Comparison of ENCODE assay signal across 21 mouse cellular contexts in the genomic region with DNA sequence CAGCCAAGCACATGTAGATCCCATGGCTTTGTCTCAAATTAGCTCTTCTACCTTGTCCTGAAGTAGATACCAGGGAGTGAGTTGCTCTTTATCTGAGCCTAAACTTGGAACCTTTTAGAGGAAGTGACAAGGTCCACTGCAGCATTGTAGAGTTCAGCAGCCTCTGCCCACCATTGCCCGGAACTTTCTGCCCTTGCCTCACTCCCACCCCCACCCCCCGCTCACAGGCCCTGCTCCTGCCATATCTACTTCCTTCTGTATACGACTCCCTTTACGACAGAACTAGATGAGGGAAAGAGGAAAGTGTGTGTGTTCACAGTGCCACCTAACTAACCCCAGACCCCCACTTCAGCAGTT. TPM values are rescaled to one million over a fixed set of nuclear protein-coding genes. Genes with fewer than 3 reads are reported as not detected.
DNase-seq lines count a peak whose midpoint lies in the region; ATAC-seq and TF ChIP-seq lines count a peak whose summit lies in the region.
"Had no signal": no experiment of that assay in that cellular context is flagged by ENCODE, and none has a peak within 500 bp of the region (broad histone marks: within the 10 kb centered on the region; RNA-seq: fewer than 3 reads in every experiment).

No protein-coding gene starts in this region.

- WGBS in heart, embryonic 10.5 days = 38% methylated on average over 4 of the region's 4 CpGs
- 28% methylated on average over 4 of the region's 4 CpGs for WGBS in heart, adult 2 months
- 50% methylated on average over 4 of the region's 4 CpGs for WGBS in intestine, embryonic 16.5 days
- 15% methylated on average over 4 of the region's 4 CpGs for WGBS in small intestine, adult 2 months

- H3K4me1 ChIP-seq in heart, embryonic 10.5 days = peaks cover 21% of the 10 kb centered on the region
- no peaks in the 10 kb centered on the region; the same call in 1 of the 2 replicates for H3K4me1 ChIP-seq in heart, adult 2 months (ENCODE audit: control insufficient read depth, insufficient read depth, low read length)
- H3K4me1 ChIP-seq in MEL (ENCODE audit: control insufficient read depth in 1 of 2, insufficient read depth in 2 of 2, low read length in 2 of 2) = peaks cover 0 to 15% of the 10 kb centered on the region in 2 experiments; a peak in 2 of 4 replicates
- H3K4me1 ChIP-seq in intestine, embryonic 16.5 days (ENCODE audit: control insufficient read depth, insufficient read depth, low read length) = peaks cover 14% of the 10 kb centered on the region
- peaks cover 19% of the 10 kb centered on the region for H3K4me1 ChIP-seq in small intestine, adult 2 months (ENCODE audit: control insufficient read depth, insufficient read depth, insufficient read length, low read length)
- H3K4me1 ChIP-seq: embryonic facial prominence, embryonic 15.5 days; forebrain, embryonic 15.5 days; hindbrain, embryonic 15.5 days had no signal

- no peaks in the 10 kb centered on the region for H3K36me3 ChIP-seq in heart, embryonic 10.5 days
- H3K36me3 ChIP-seq in heart, adult 2 months (ENCODE audit: control insufficient read depth, insufficient read depth, low read length) = no peaks in the 10 kb centered on the region
- peaks cover 0 to 5% of the 10 kb centered on the region in 2 experiments; a peak in 1 of 4 replicates for H3K36me3 ChIP-seq in MEL (ENCODE audit: control insufficient read depth in 1 of 2, insufficient read depth in 2 of 2, low read length in 2 of 2)
- no peaks in the 10 kb centered on the region for H3K36me3 ChIP-seq in intestine, embryonic 16.5 days (ENCODE audit: control insufficient read depth, insufficient read depth, low read length)
- H3K36me3 ChIP-seq in small intestine, adult 2 months (ENCODE audit: control insufficient read depth, insufficient read depth, low read length) = no peaks in the 10 kb centered on the region
- H3K36me3 ChIP-seq: embryonic facial prominence, embryonic 15.5 days; forebrain, embryonic 15.5 days; hindbrain, embryonic 15.5 days; kidney, embryonic 15.5 days; liver, embryonic 15.5 days; lung, embryonic 15.5 days had no signal

- no peak for TF ChIP-seq EP300 in heart, adult 2 months (IDR thresholded peaks at IDR 0.05; ENCODE audit: insufficient read depth, low read depth, low read length)
- TF ChIP-seq EP300 in MEL (IDR thresholded peaks at IDR 0.05; ENCODE audit: low read depth in 1 of 2, low read length in 2 of 2) = no peak

- H3K27ac ChIP-seq in heart, embryonic 10.5 days = peak overlapping the region; percentile 52; the same call in 1 of the 2 replicates
- no peak overlapping the region for H3K27ac ChIP-seq in heart, adult 2 months
- no peak overlapping the region for H3K27ac ChIP-seq in MEL (ENCODE audit: control insufficient read depth, low read depth, low read length)
- peak overlapping the region; percentile 84 for H3K27ac ChIP-seq in intestine, embryonic 16.5 days (ENCODE audit: low read length)
- H3K27ac ChIP-seq in small intestine, adult 2 months (ENCODE audit: insufficient read depth, low read depth, low read length) = peak overlapping the region; percentile 97
- H3K27ac ChIP-seq: embryonic facial prominence, embryonic 15.5 days; forebrain, embryonic 15.5 days; hindbrain, embryonic 15.5 days; kidney, embryonic 15.5 days; liver, embryonic 15.5 days; lung, embryonic 15.5 days had no signal

- H3K27me3 ChIP-seq in heart, embryonic 10.5 days (ENCODE audit: insufficient read depth, poor library complexity, severe bottlenecking) = no peaks in the 10 kb centered on the region
- no peaks in the 10 kb centered on the region for H3K27me3 ChIP-seq in heart, adult 2 months (ENCODE audit: control insufficient read depth, insufficient read depth, low read length)
- H3K27me3 ChIP-seq in MEL (ENCODE audit: control insufficient read depth in 1 of 2, insufficient read depth in 2 of 2, low read length in 2 of 2) = no peaks in the 10 kb centered on the region; a peak in 1 of 4 replicates
- no peaks in the 10 kb centered on the region for H3K27me3 ChIP-seq in intestine, embryonic 16.5 days (replicated peaks; ENCODE audit: control insufficient read depth, insufficient read depth, low read length)
- H3K27me3 ChIP-seq in small intestine, adult 2 months (ENCODE audit: control insufficient read depth, insufficient read depth, low read length) = no peaks in the 10 kb centered on the region
- H3K27me3 ChIP-seq: embryonic facial prominence, embryonic 15.5 days; forebrain, embryonic 15.5 days; hindbrain, embryonic 15.5 days; kidney, embryonic 15.5 days; liver, embryonic 15.5 days; lung, embryonic 15.5 days had no signal

- no peaks in the 10 kb centered on the region for H3K9me3 ChIP-seq in heart, embryonic 10.5 days
- no peaks in the 10 kb centered on the region for H3K9me3 ChIP-seq in MEL (replicated peaks; ENCODE audit: insufficient read depth, low read length)
- H3K9me3 ChIP-seq in intestine, embryonic 16.5 days (ENCODE audit: control insufficient read depth, low read length) = no peaks in the 10 kb centered on the region
- H3K9me3 ChIP-seq: embryonic facial prominence, embryonic 15.5 days; forebrain, embryonic 15.5 days; hindbrain, embryonic 15.5 days; kidney, embryonic 15.5 days; liver, embryonic 15.5 days; lung, embryonic 15.5 days had no signal

- H3K79me2 ChIP-seq in heart, adult 2 months (replicated peaks; ENCODE audit: control insufficient read depth, insufficient read depth, low read length) = no peaks in the 10 kb centered on the region
- H3K79me2 ChIP-seq in MEL (ENCODE audit: control insufficient read depth, insufficient read depth, low read length, poor library complexity) = no peaks in the 10 kb centered on the region

- H3K4me3 ChIP-seq in heart, embryonic 10.5 days = no peak overlapping the region
- no peak overlapping the region for H3K4me3 ChIP-seq in heart, adult 2 months
- H3K4me3 ChIP-seq in MEL (ENCODE audit: control insufficient read depth in 1 of 2, insufficient read depth in 1 of 2, low read depth in 2 of 2, low read length in 2 of 2) = no peak overlapping the region
- no peak overlapping the region for H3K4me3 ChIP-seq in intestine, embryonic 16.5 days (ENCODE audit: low read length)
- H3K4me3 ChIP-seq in small intestine, adult 2 months (ENCODE audit: low read depth, low read length) = no peak overlapping the region
- H3K4me3 ChIP-seq: embryonic facial prominence, embryonic 15.5 days; forebrain, embryonic 15.5 days; hindbrain, embryonic 15.5 days; kidney, embryonic 15.5 days; liver, embryonic 15.5 days; lung, embryonic 15.5 days had no signal

- peak; percentile 82 for ATAC-seq in intestine, embryonic 16.5 days
- ATAC-seq: forebrain, embryonic 15.5 days had no signal

- no peak for TF ChIP-seq RAD21 in MEL (IDR thresholded peaks at IDR 0.05; ENCODE audit: low read depth, low read length)

- DNase-seq in heart, embryonic 10.5 days (ENCODE audit: low spot score) = no peak
- no peak for DNase-seq in heart, adult 2 months
- peak; percentile 28 for DNase-seq in MEL (ENCODE audit: low read depth, low spot score)
- no peak for DNase-seq in layer of hippocampus, adult 9-10 months (ENCODE audit: low spot score)
- no peak for DNase-seq in urinary bladder, adult 18-20 months (ENCODE audit: low spot score in 2 of 2)
- DNase-seq: adrenal gland, postnatal 14 days; cerebellum, adult 9-10 months; gastrocnemius, postnatal 25 days; heart, postnatal 4 days; kidney, adult 11 months; kidney, postnatal 36 days; lung, postnatal 36 days had no signal

- intact Hi-C loops in heart, adult 2 months (cut with DNase I) = no loop called here

- TF ChIP-seq POLR2A in heart, adult 2 months (IDR thresholded peaks at IDR 0.05; ENCODE audit: insufficient read depth, low read depth, low read length) = no peak
- no peak for TF ChIP-seq POLR2A in MEL (IDR thresholded peaks at IDR 0.05; ENCODE audit: control insufficient read depth in 1 of 2, insufficient read depth in 1 of 2, low read depth in 1 of 2, low read length in 2 of 2, poor library complexity in 1 of 2)
- no peak for TF ChIP-seq POLR2A in small intestine, adult 2 months (IDR thresholded peaks at IDR 0.05; ENCODE audit: low read depth, low read length)

- TF ChIP-seq CTCF in heart, adult 2 months (IDR thresholded peaks at IDR 0.05) = no peak
- TF ChIP-seq CTCF in MEL (IDR thresholded peaks at IDR 0.05 in 2 of 3, conservative IDR thresholded peaks at IDR 0.05 in 1 of 3; ENCODE audit: control insufficient read depth in 1 of 3, insufficient read depth in 1 of 3, low read depth in 2 of 3, low read length in 3 of 3, poor library complexity in 1 of 3, severe bottlenecking in 1 of 3) = no peak
- no peak for TF ChIP-seq CTCF in small intestine, adult 2 months (IDR thresholded peaks at IDR 0.05; ENCODE audit: extremely low read depth, insufficient read length, insufficient replicate concordance, low read depth, low read length)

- no peak overlapping the region for H3K4me2 ChIP-seq in intestine, embryonic 16.5 days (ENCODE audit: low read depth, low read length)
- H3K4me2 ChIP-seq: embryonic facial prominence, embryonic 15.5 days; forebrain, embryonic 15.5 days; hindbrain, embryonic 15.5 days; kidney, embryonic 15.5 days; liver, embryonic 15.5 days; lung, embryonic 15.5 days; midbrain, embryonic 11.5 days had no signal

- no peak overlapping the region for H3K9ac ChIP-seq in heart, adult 2 months (ENCODE audit: low read depth, low read length)
- no peak overlapping the region for H3K9ac ChIP-seq in MEL (ENCODE audit: control insufficient read depth, low read depth, low read length, poor library complexity, severe bottlenecking)
- H3K9ac ChIP-seq in intestine, embryonic 16.5 days (ENCODE audit: low read depth, low read length) = no peak overlapping the region
- H3K9ac ChIP-seq: embryonic facial prominence, embryonic 15.5 days; forebrain, embryonic 15.5 days; hindbrain, embryonic 15.5 days; kidney, embryonic 15.5 days; liver, embryonic 15.5 days; lung, embryonic 15.5 days had no signal

RNA-seq across cellular contexts. Expression of a gene that starts 17.4 kb away (rescaled TPM):
- polyA plus RNA-seq in heart, embryonic 10.5 days (2016; fragmentation: Nextera tagmentation; extraction: Ambion mirVana) = 13.3 and 16.7 TPM in 2 replicates
- 10 to 100 TPM; 13.2 to 13.8 TPM for total RNA-seq in heart, adult 2 months (2021)
- polyA plus RNA-seq in heart, adult 2 months (2012; rRNA removed) = 14.6 and 18.3 TPM in 2 replicates
- total RNA-seq in MEL (2012; rRNA removed) = 14.3 and 15.8 TPM in 2 replicates
- 10 to 100 TPM in 1 of 2 experiments, not detected in 1; 16.8 TPM for polyA plus RNA-seq in MEL (2012; ENCODE audit: insufficient read depth in 1 of 2, insufficient read length in 2 of 2, low read depth in 1 of 2, low replicate concordance in 2 of 2, missing spikeins in 1 of 2)
- 11.9 and 15.2 TPM in 2 replicates for polyA plus RNA-seq in intestine, embryonic 16.5 days (2015; fragmentation: Nextera tagmentation; extraction: Ambion mirVana)
- 7.5 and 10.2 TPM in 2 replicates for polyA plus RNA-seq in small intestine, adult 2 months (2012; rRNA removed)

RNA-seq across cellular contexts. Expression of a gene that starts 31.2 kb away (rescaled TPM):
- 51.0 and 57.4 TPM in 2 replicates for polyA plus RNA-seq in heart, embryonic 10.5 days (2016; fragmentation: Nextera tagmentation; extraction: Ambion mirVana)
- 10 to 100 TPM; 33.9 to 39.0 TPM for total RNA-seq in heart, adult 2 months (2021)
- polyA plus RNA-seq in heart, adult 2 months (2012; rRNA removed) = 23.5 and 31.2 TPM in 2 replicates
- total RNA-seq in MEL (2012; rRNA removed) = 72.5 and 95.9 TPM in 2 replicates
- polyA plus RNA-seq in MEL (2012; ENCODE audit: insufficient read depth in 1 of 2, insufficient read length in 2 of 2, low read depth in 1 of 2, low replicate concordance in 2 of 2, missing spikeins in 1 of 2) = 10 to 100 TPM in 1 of 2 experiments, not detected in 1; 97.7 TPM
- polyA plus RNA-seq in intestine, embryonic 16.5 days (2015; fragmentation: Nextera tagmentation; extraction: Ambion mirVana) = 29.9 and 33.5 TPM in 2 replicates
- 7.7 and 8.7 TPM in 2 replicates for polyA plus RNA-seq in small intestine, adult 2 months (2012; rRNA removed)

RNA-seq across cellular contexts. Expression of a gene that starts 48.8 kb away (rescaled TPM):
- polyA plus RNA-seq in heart, embryonic 10.5 days (2016; fragmentation: Nextera tagmentation; extraction: Ambion mirVana) = 0.67 and 0.68 TPM in 2 replicates
- 10 to 100 TPM in 1 of 2 experiments, 1 to 10 TPM in 1; 6.2 to 30.3 TPM for total RNA-seq in heart, adult 2 months (2021)
- polyA plus RNA-seq in heart, adult 2 months (2012; rRNA removed) = 15.3 and 88.6 TPM in 2 replicates
- 63.1 and 70.3 TPM in 2 replicates for total RNA-seq in MEL (2012; rRNA removed)
- polyA plus RNA-seq in MEL (2012; ENCODE audit: insufficient read depth in 1 of 2, insufficient read length in 2 of 2, low read depth in 1 of 2, low replicate concordance in 2 of 2, missing spikeins in 1 of 2) = 100 to 1,000 TPM; 105 to 240 TPM
- 4.3 and 6.8 TPM in 2 replicates for polyA plus RNA-seq in intestine, embryonic 16.5 days (2015; fragmentation: Nextera tagmentation; extraction: Ambion mirVana)
- polyA plus RNA-seq in small intestine, adult 2 months (2012; rRNA removed) = 22.3 and 23.8 TPM in 2 replicates

Comparison
In these comparisons a context has a peak if more than half of its experiments do, and no peak if none do; other contexts are left out.
1. H3K27ac ChIP-seq: peak in heart, embryonic 10.5 days (single experiment), intestine, embryonic 16.5 days (single experiment) and small intestine, adult 2 months (single experiment); none in heart, adult 2 months (single experiment) and MEL (single experiment).